Mouse (Mus musculus) small intestine, adult 2 months (tissue): Measurements from ENCODE around the gene Dlat.

Source experiments
- CTCF ChIP-seq: fragments of 200-500 bp; IDR thresholded peaks from 2 replicates; pipeline ENCODE4 v1.5.1; 2012; ENCODE audit warnings: low read depth, mild to moderate bottlenecking, control low read depth, inconsistent platforms, low read length, moderate library complexity, mixed read lengths; ENCODE audit not compliant: insufficient replicate concordance, insufficient read length; ENCODE audit errors: extremely low read depth
- POLR2A ChIP-seq: fragments of 200-500 bp; IDR thresholded peaks from 2 replicates; pipeline ENCODE4 v1.6.1; 2012; ENCODE audit warnings: low read depth, mild to moderate bottlenecking, control low read depth, inconsistent platforms, low read length, moderate library complexity

- TF ChIP-seq POLR2A (no peak), CTCF (no peak)
Measured at GRCm38 (mm10) chr9:50666442-50666841, 6.9 kb upstream of the Dlat start.
